Mouse (Mus musculus) bone marrow, adult 2 months (tissue): ENCODE measurements around the gene Tesk2.
"Not testable (repeated sequence)": the region's sequence is repeated elsewhere in the genome, so short reads cannot be mapped to it uniquely, and the experiment has no call there.

Source experiments
- CTCF ChIP-seq: fragments of 200-500 bp; IDR thresholded peaks from 2 replicates; pipeline ENCODE4 v1.5.1; 2011; ENCODE audit warnings: low read length, control low read depth; ENCODE audit not compliant: control insufficient read depth, insufficient read depth
- POLR2A ChIP-seq: fragments of 200-500 bp; IDR thresholded peaks from 2 replicates; pipeline ENCODE4 v1.6.1; 2011; ENCODE audit warnings: low read depth, mild to moderate bottlenecking, control low read depth, low read length, borderline replicate concordance; ENCODE audit not compliant: control insufficient read depth

DNA sequence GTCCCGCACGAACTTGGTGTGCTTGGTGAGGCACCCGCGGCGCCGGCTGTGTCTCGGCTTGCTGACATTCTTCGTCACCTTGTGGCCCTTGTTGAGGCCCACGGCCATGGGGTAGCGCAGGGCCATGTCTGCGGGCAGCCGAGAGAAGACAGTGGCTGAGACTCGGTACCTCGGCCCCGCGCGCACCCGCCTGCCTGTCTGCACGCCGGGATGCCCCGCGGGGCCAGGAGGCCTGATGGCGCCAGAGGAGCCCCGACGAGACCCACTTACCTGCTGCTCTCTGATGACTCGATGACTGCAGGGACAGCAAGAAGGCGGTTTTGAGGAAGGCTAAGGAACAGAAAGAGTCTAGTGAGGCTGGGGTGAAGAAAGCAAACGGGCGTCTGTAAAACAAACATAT, 119.3 kb downstream of the Tesk2 start:
- not testable (repeated sequence) for TF ChIP-seq CTCF, POLR2A
